Mouse (Mus musculus) CH12.LX (cell line): ENCODE measurements around the gene Rnf141. TPM values are rescaled to one million over a fixed set of nuclear protein-coding genes. Genes with fewer than 3 reads are reported as not detected.
A peak's percentile ranks its signal among the peaks of the same experiment; 100 is the strongest.

Experiments
- DNase-seq: peaks from one replicate; pipeline ENCODE4 v3.0.0-alpha.2; 2013; ENCODE audit errors: extremely low read depth
- H3K27ac ChIP-seq: 2 replicates; pipeline ENCODE4 v1.5.1; 2012; ENCODE audit warnings: low read depth, mild to moderate bottlenecking, control low read depth, moderate library complexity; ENCODE audit not compliant: insufficient read depth
- H3K27me3 ChIP-seq: replicated peaks from 2 replicates; pipeline ENCODE3; 2012; ENCODE audit warnings: inconsistent platforms
- H3K36me3 ChIP-seq, 2 experiments: replicated peaks in 1 of 2; 2 replicates each; pipeline versions ENCODE3 to v1.6.1; 2012; ENCODE audit warnings: inconsistent platforms in 1 of 2, low read length in 1 of 2, mild to moderate bottlenecking in 1 of 2, mixed read lengths in 1 of 2, moderate library complexity in 1 of 2; ENCODE audit not compliant: control insufficient read depth in 1 of 2, insufficient read depth in 1 of 2
- H3K4me1 ChIP-seq, 2 experiments: 2 replicates each; pipeline ENCODE4 v1.6.1; 2012; ENCODE audit warnings: inconsistent platforms in 1 of 2, moderate library complexity in 1 of 2; ENCODE audit not compliant: insufficient read depth in 2 of 2, control insufficient read depth in 1 of 2
- H3K4me2 ChIP-seq: 2 replicates; pipeline ENCODE4 v1.6.1; 2012; ENCODE audit warnings: low read depth, mild to moderate bottlenecking, control low read depth; ENCODE audit not compliant: poor library complexity, insufficient read depth, severe bottlenecking
- H3K4me3 ChIP-seq, 3 experiments: fragments of 150-350 bp in 1 of 3; sonication (generic) in 1 of 3; replicated peaks in 1 of 3; 2 replicates each; pipeline versions ENCODE3 to v1.5.1; 2011 to 2012; ENCODE audit warnings: low read depth in 2 of 3, low read length in 2 of 3, mild to moderate bottlenecking in 2 of 3, moderate library complexity in 2 of 3, control low read depth in 1 of 3, improper control_type of control experiment in 1 of 3, inconsistent platforms in 1 of 3, mixed read lengths in 1 of 3; ENCODE audit not compliant: poor library complexity in 1 of 3
- H3K79me2 ChIP-seq: replicated peaks from 2 replicates; pipeline ENCODE4 v1.6.1; 2012; ENCODE audit warnings: mild to moderate bottlenecking, moderate library complexity; ENCODE audit not compliant: control insufficient read depth, poor library complexity, insufficient read depth, severe bottlenecking; ENCODE audit errors: extremely low read depth
- H3K9ac ChIP-seq: 2 replicates; pipeline ENCODE4 v1.6.1; 2012; ENCODE audit warnings: low read depth, mild to moderate bottlenecking, control low read depth, moderate library complexity; ENCODE audit not compliant: insufficient read depth
- H3K9me3 ChIP-seq: replicated peaks from 2 replicates; pipeline ENCODE3; 2012; ENCODE audit warnings: low read length, inconsistent platforms, mixed read lengths
- CHD1 ChIP-seq: IDR thresholded peaks from 2 replicates; pipeline ENCODE4 v1.6.1; 2012; ENCODE audit warnings: low read depth, low read length, improper control_type of control experiment, inconsistent platforms
- CHD2 ChIP-seq: IDR thresholded peaks from 2 replicates; pipeline ENCODE4 v1.6.1; 2011; ENCODE audit warnings: low read length, improper control_type of control experiment
- CTCF ChIP-seq, 2 experiments: IDR thresholded peaks in 1 of 2; conservative IDR thresholded peaks in 1 of 2; 2 replicates each; pipeline ENCODE4 v1.5.1; 2011 to 2012; ENCODE audit warnings: low read depth in 2 of 2, low read length in 2 of 2, improper control_type of control experiment in 1 of 2, inconsistent platforms in 1 of 2, mild to moderate bottlenecking in 1 of 2, moderate library complexity in 1 of 2
- E2F4 ChIP-seq: IDR thresholded peaks from 2 replicates; pipeline ENCODE4 v1.6.1; 2011; ENCODE audit warnings: low read depth, low read length, improper control_type of control experiment; ENCODE audit not compliant: insufficient replicate concordance
- ELF1 ChIP-seq: IDR thresholded peaks from 2 replicates; pipeline ENCODE4 v1.6.1; 2014; ENCODE audit warnings: low read depth, mild to moderate bottlenecking, inconsistent platforms, low read length, improper control_type of control experiment
- EP300 ChIP-seq: IDR thresholded peaks from 2 replicates; pipeline ENCODE4 v1.6.1; 2011; ENCODE audit warnings: low read length, improper control_type of control experiment
- ETS1 ChIP-seq: conservative IDR thresholded peaks from 2 replicates; pipeline ENCODE4 v1.6.1; 2012; ENCODE audit warnings: low read depth, mild to moderate bottlenecking, inconsistent platforms, low read length, improper control_type of control experiment, moderate library complexity
- HCFC1 ChIP-seq: IDR thresholded peaks from 2 replicates; pipeline ENCODE4 v1.6.1; 2012; ENCODE audit warnings: low read depth, mild to moderate bottlenecking, inconsistent platforms, low read length, improper control_type of control experiment
- IRF4 ChIP-seq: IDR thresholded peaks from 2 replicates; pipeline ENCODE4 v1.6.1; 2014; ENCODE audit warnings: low read depth, mild to moderate bottlenecking, inconsistent platforms, low read length, improper control_type of control experiment
- JUN ChIP-seq: IDR thresholded peaks from 2 replicates; pipeline ENCODE4 v1.6.1; 2011; ENCODE audit warnings: low read depth, mild to moderate bottlenecking, low read length, improper control_type of control experiment, moderate library complexity; ENCODE audit not compliant: insufficient read depth
- JUND ChIP-seq: conservative IDR thresholded peaks from 2 replicates; pipeline ENCODE4 v1.6.1; 2011; ENCODE audit warnings: low read depth, low read length, improper control_type of control experiment
- KAT2A ChIP-seq: IDR thresholded peaks from 2 replicates; pipeline ENCODE4 v1.6.1; 2012; ENCODE audit warnings: low read length, improper control_type of control experiment, inconsistent platforms; ENCODE audit not compliant: insufficient replicate concordance
- MAFK ChIP-seq: IDR thresholded peaks from 2 replicates; pipeline ENCODE4 v1.6.1; 2011; ENCODE audit warnings: low read length, improper control_type of control experiment; ENCODE audit not compliant: insufficient replicate concordance
- MAZ ChIP-seq: IDR thresholded peaks from 2 replicates; pipeline ENCODE4 v1.6.1; 2012; ENCODE audit warnings: low read depth, mild to moderate bottlenecking, inconsistent platforms, low read length, improper control_type of control experiment, moderate library complexity
- MEF2A ChIP-seq: IDR thresholded peaks from 2 replicates; pipeline ENCODE4 v1.6.1; 2014; ENCODE audit warnings: low read depth, mild to moderate bottlenecking, inconsistent platforms, low read length, improper control_type of control experiment, borderline replicate concordance
- POLR2A ChIP-seq: IDR thresholded peaks from 2 replicates; pipeline ENCODE4 v1.6.1; 2011; ENCODE audit warnings: low read depth, mild to moderate bottlenecking, improper control_type of control experiment, low read length
- POLR2AphosphoS2 ChIP-seq: IDR thresholded peaks from 2 replicates; pipeline ENCODE4 v1.6.1; 2011; ENCODE audit warnings: low read depth, low read length, improper control_type of control experiment
- RAD21 ChIP-seq: IDR thresholded peaks from 2 replicates; pipeline ENCODE4 v1.6.1; 2011; ENCODE audit warnings: low read depth, mild to moderate bottlenecking, low read length, improper control_type of control experiment, moderate library complexity
- RCOR1 ChIP-seq: conservative IDR thresholded peaks from 2 replicates; pipeline ENCODE4 v1.6.1; 2012; ENCODE audit warnings: low read depth, mild to moderate bottlenecking, inconsistent platforms, low read length, improper control_type of control experiment
- SMC3 ChIP-seq: IDR thresholded peaks from 2 replicates; pipeline ENCODE4 v1.6.1; 2011; ENCODE audit warnings: low read depth, low read length, improper control_type of control experiment
- TBP ChIP-seq: conservative IDR thresholded peaks from 2 replicates; pipeline ENCODE4 v1.6.1; 2011; ENCODE audit warnings: low read depth, low read length, improper control_type of control experiment
- TCF12 ChIP-seq: IDR thresholded peaks from 2 replicates; pipeline ENCODE4 v1.6.1; 2014; ENCODE audit warnings: low read depth, mild to moderate bottlenecking, inconsistent platforms, low read length, improper control_type of control experiment
- UBTF ChIP-seq: IDR thresholded peaks from 2 replicates; pipeline ENCODE4 v1.6.1; 2012; ENCODE audit warnings: low read depth, mild to moderate bottlenecking, inconsistent platforms, low read length, improper control_type of control experiment, moderate library complexity
- USF1 ChIP-seq: IDR thresholded peaks from 2 replicates; pipeline ENCODE4 v1.6.1; 2014; ENCODE audit warnings: low read depth, mild to moderate bottlenecking, inconsistent platforms, low read length, improper control_type of control experiment
- USF2 ChIP-seq: conservative IDR thresholded peaks from 2 replicates; pipeline ENCODE4 v1.6.1; 2011; ENCODE audit warnings: low read depth, low read length, improper control_type of control experiment
- ZNF384 ChIP-seq: IDR thresholded peaks from 2 replicates; pipeline ENCODE4 v1.6.1; 2012; ENCODE audit warnings: low read depth, low read length, improper control_type of control experiment, inconsistent platforms
- dilution Hi-C: fragments of 300-500 bp; cut with MboI; formaldehyde crosslinking; loops from 2 replicates; pipeline ENCODE4 v1.14.3; 2020; ENCODE audit warnings: low sequenced_read_pairs; ENCODE audit not compliant: extremely low pct_unique_long_range_greater_than_20kb, extremely low pct_ligation_motif_present
- in situ Hi-C: fragments of 300-500 bp; cut with MboI; formaldehyde crosslinking; loops from 3 replicates; pipeline ENCODE4 v1.14.3; 2019; ENCODE audit warnings: low sequenced_read_pairs, low pct_ligation_motif_present, low pct_unique_long_range_greater_than_20kb, mixed read lengths
- polyA plus RNA-seq: library from polyadenylated mRNA; unstranded; fragments of >175 nt; gene quantifications from 2 replicates; pipeline ENCODE4 v1.2.1, GENCODE M21; 2012; ENCODE audit warnings: low read depth; ENCODE audit not compliant: insufficient read length
- total RNA-seq, 2 experiments: library from RNA; depleted of rRNA; stranded (reverse); fragments of 300-350 nt in 1 of 2; fragments of >200 nt in 1 of 2; gene quantifications; 2 replicates each; pipeline ENCODE4 v1.2.3; 2012 to 2014

Gene Rnf141
- total and polyA plus RNA-seq, 3 experiments, result 16.1 to 21.5 (median 18.1) TPM

- peaks cover 3 to 14% of the 10 kb centered on the region in 2 experiments; a peak in 2 of 4 replicates for H3K4me1 ChIP-seq
- H3K9me3 ChIP-seq, result no peaks in the 10 kb centered on the region
- TF ChIP-seq CHD2, result no peak
- TF ChIP-seq POLR2AphosphoS2, result no peak
- TF ChIP-seq UBTF, result no peak
- TF ChIP-seq CTCF (conservative IDR thresholded peaks at IDR 0.05 in 1 of 2, IDR thresholded peaks at IDR 0.05 in 1 of 2; ENCODE audit: low read depth in 2 of 2, low read length in 2 of 2), result no peak
- TF ChIP-seq RCOR1, result no peak
- no peak for TF ChIP-seq KAT2A
- no peak for TF ChIP-seq E2F4
- TF ChIP-seq ZNF384, result no peak
- TF ChIP-seq TCF12, result no peak
- TF ChIP-seq JUN, result no peak
- TF ChIP-seq IRF4, result no peak
- no peak for TF ChIP-seq ELF1
- TF ChIP-seq CHD1, result no peak
- TF ChIP-seq MEF2A, result no peak
- TF ChIP-seq ETS1, result no peak
- TF ChIP-seq TBP, result no peak
- TF ChIP-seq RAD21, result no peak
- no peak for TF ChIP-seq MAZ
- no peak for TF ChIP-seq MAFK
- TF ChIP-seq EP300, result no peak
- no peak overlapping the region for H3K4me2 ChIP-seq
- in situ Hi-C loops, result no loop called here
- no peak overlapping the region for H3K4me3 ChIP-seq
- dilution Hi-C loops, result no loop called here
- no peaks in the 10 kb centered on the region for H3K27me3 ChIP-seq
- no peak for DNase-seq
- H3K27ac ChIP-seq, result no peak overlapping the region
- no peak overlapping the region for H3K9ac ChIP-seq
- no peaks in the 10 kb centered on the region for H3K79me2 ChIP-seq
- no peaks in the 10 kb centered on the region for H3K36me3 ChIP-seq
Measured at GRCm38 (mm10) chr7:110756440-110756839, 87.8 kb downstream of the Rnf141 start.

GRCm38 (mm10) chr7:110753926-110754330 lies 90.3 kb downstream of the Rnf141 start:
- Histone ChIP-seq H3K79me2 (no peaks in the 10 kb centered on the region), H3K9ac (no peak overlapping the region), H3K27me3 (no peaks in the 10 kb centered on the region), H3K4me3 (no peak overlapping the region), H3K4me1 (peaks cover 3 to 14% of the 10 kb centered on the region in 2 experiments; a peak in 2 of 4 replicates), H3K36me3 (no peaks in the 10 kb centered on the region), H3K27ac (no peak overlapping the region), H3K9me3 (peaks cover 2% of the 10 kb centered on the region), H3K4me2 (no peak overlapping the region)
- in situ Hi-C loops, result no loop called here
- DNase-seq, result no peak
- no peak for TF ChIP-seq HCFC1
- TF ChIP-seq JUND, result no peak
- TF ChIP-seq SMC3, result no peak
- TF ChIP-seq MAZ, result no peak
- TF ChIP-seq POLR2A, result no peak
- 0 out of 2 replicates have a peak, but pooled peaks have one; percentile 5 for TF ChIP-seq USF2
- peak; percentile 37 for TF ChIP-seq USF1
- dilution Hi-C loops, result no loop called here
